Mouse (Mus musculus): Measurements from ENCODE around the gene Ocm.

- TF ChIP-seq CTCF (IDR thresholded peaks at IDR 0.05; ENCODE audit: low read depth) (no peak), EP300 (optimal IDR thresholded peaks at IDR 0.05) (no peak)
These were observed at the start of gene Ocm for GRCm38 (mm10) chr5:144026620-144027263.

All from stomach, postnatal 0 days (tissue).